Mouse (Mus musculus) Muller cell, postnatal 12 days (primary cell): Measurements from ENCODE around the gene Ralgapa2.
A peak's percentile ranks its signal among the peaks of the same experiment; 100 is the strongest.

Source experiments
- DNase-seq: peaks from one replicate; pipeline ENCODE4 v3.0.0-alpha.2; 2015; ENCODE audit errors: inconsistent ontology term

The Ralgapa2 gene

GRCm38 (mm10) chr2:146258736-146259469, 253.2 kb downstream of the Ralgapa2 start:
- DNase-seq = no peak

GRCm38 (mm10) chr2:146257609-146258008, 254.5 kb downstream of the Ralgapa2 start:
- DNase-seq = no peak

- no peak for DNase-seq
These were observed 255.1 kb downstream of the Ralgapa2 start for GRCm38 (mm10) chr2:146257037-146257436.

- DNase-seq = peak; percentile 38
These were observed 255.7 kb downstream of the Ralgapa2 start for GRCm38 (mm10) chr2:146256321-146256875.

GRCm38 (mm10) chr2:146255636-146256035, 256.5 kb downstream of the Ralgapa2 start:
- DNase-seq = no peak

GRCm38 (mm10) chr2:146254387-146254786, 257.8 kb downstream of the Ralgapa2 start:
- DNase-seq = no peak

GRCm38 (mm10) chr2:146250236-146250904, 261.8 kb downstream of the Ralgapa2 start:
- DNase-seq = no peak

- DNase-seq = no peak
These were observed 263.1 kb downstream of the Ralgapa2 start for GRCm38 (mm10) chr2:146249033-146249432.

GRCm38 (mm10) chr2:146247576-146247975, 264.6 kb downstream of the Ralgapa2 start:
- DNase-seq = no peak

GRCm38 (mm10) chr2:146246409-146247075, 265.6 kb downstream of the Ralgapa2 start:
- no peak for DNase-seq

GRCm38 (mm10) chr2:146245401-146245800, 266.7 kb downstream of the Ralgapa2 start:
- no peak for DNase-seq

- no peak for DNase-seq
These were observed 268.1 kb downstream of the Ralgapa2 start for GRCm38 (mm10) chr2:146244049-146244448.

- no peak for DNase-seq
These were observed 272.9 kb downstream of the Ralgapa2 start for GRCm38 (mm10) chr2:146239196-146239747.

GRCm38 (mm10) chr2:146231485-146231884, 280.7 kb downstream of the Ralgapa2 start:
- DNase-seq = no peak

GRCm38 (mm10) chr2:146228435-146228834, 283.7 kb downstream of the Ralgapa2 start:
- DNase-seq = no peak

GRCm38 (mm10) chr2:146227646-146228045, 284.5 kb downstream of the Ralgapa2 start:
- DNase-seq = no peak

GRCm38 (mm10) chr2:146226484-146226883, 285.7 kb downstream of the Ralgapa2 start:
- peak; percentile 54 for DNase-seq

- no peak for DNase-seq
These were observed 286.3 kb downstream of the Ralgapa2 start for GRCm38 (mm10) chr2:146225818-146226217.

GRCm38 (mm10) chr2:146224141-146224540, 288.0 kb downstream of the Ralgapa2 start:
- DNase-seq = no peak

GRCm38 (mm10) chr2:146223176-146223905, 288.8 kb downstream of the Ralgapa2 start:
- peak; percentile 46 for DNase-seq
